Mouse (Mus musculus) hindbrain, embryonic 16.5 days (tissue): Measurements from ENCODE around the gene Gbp2b. TPM values are rescaled to one million over a fixed set of nuclear protein-coding genes. Genes with fewer than 3 reads are reported as not detected.
A peak's percentile ranks its signal among the peaks of the same experiment; 100 is the strongest.
"Not testable (repeated sequence)": the region's sequence is repeated elsewhere in the genome, so short reads cannot be mapped to it uniquely, and the experiment has no call there.

Experiments
- ATAC-seq: fragments of 200-750 bp; cut with Nextera tagmentation; 2 replicates; pipeline ENCODE4 v1.8.0; 2017; ENCODE audit warnings: moderate TSS enrichment, moderate library complexity
- H3K27ac ChIP-seq: fragments of 300-500 bp; sonication (generic); 2 replicates; pipeline ENCODE4 v1.5.1; 2014; ENCODE audit warnings: low read depth, mild to moderate bottlenecking, control low read depth, low read length, moderate library complexity
- H3K27me3 ChIP-seq: fragments of 300-500 bp; sonication (generic); replicated peaks from 2 replicates; pipeline ENCODE4 v1.6.1; 2014; ENCODE audit warnings: low read length; ENCODE audit not compliant: control insufficient read depth, insufficient read depth
- H3K36me3 ChIP-seq: fragments of 300-500 bp; sonication (generic); 2 replicates; pipeline ENCODE4 v1.6.1; 2014; ENCODE audit warnings: mild to moderate bottlenecking, low read length, moderate library complexity, mixed read lengths; ENCODE audit not compliant: control insufficient read depth, insufficient read depth
- H3K4me1 ChIP-seq: fragments of 300-500 bp; sonication (generic); 2 replicates; pipeline ENCODE4 v1.6.1; 2014; ENCODE audit warnings: low read depth, low read length; ENCODE audit not compliant: control insufficient read depth, insufficient read depth
- H3K4me2 ChIP-seq: fragments of 300-500 bp; sonication (generic); 2 replicates; pipeline ENCODE4 v1.6.1; 2014; ENCODE audit warnings: mild to moderate bottlenecking, low read length, control low read depth, moderate library complexity
- H3K4me3 ChIP-seq: fragments of 300-500 bp; sonication (generic); 2 replicates; pipeline ENCODE4 v1.5.1; 2014; ENCODE audit warnings: mild to moderate bottlenecking, low read length, control low read depth, moderate library complexity
- H3K9ac ChIP-seq: fragments of 300-500 bp; sonication (generic); 2 replicates; pipeline ENCODE4 v1.6.1; 2014; ENCODE audit warnings: low read depth, mild to moderate bottlenecking, control low read depth, low read length, moderate library complexity
- H3K9me3 ChIP-seq: fragments of 300-500 bp; sonication (generic); 2 replicates; pipeline ENCODE4 v1.6.1; 2014; ENCODE audit warnings: mild to moderate bottlenecking, low read length, moderate library complexity; ENCODE audit not compliant: control insufficient read depth
- WGBS: fragments of 180-500 bp; shearing (Covaris S2); extraction: QIAGEN DNeasy Blood & Tissue Kit; methylation state at CpG from one replicate; pipeline ENCODE4 v1.1.7; 2014; 5-methylcytosine and 5-hydroxymethylcytosine counted together
- polyA plus RNA-seq: library from polyadenylated mRNA; unstranded; fragments of >200 nt; fragmentation: Nextera tagmentation; extraction: Ambion mirVana; gene quantifications from 2 replicates; pipeline ENCODE4 v1.2.1, GENCODE M21; 2015

Gbp2b gene
- polyA plus RNA-seq, 1 experiment from 2014 or later, result 0.19 TPM

DNA sequence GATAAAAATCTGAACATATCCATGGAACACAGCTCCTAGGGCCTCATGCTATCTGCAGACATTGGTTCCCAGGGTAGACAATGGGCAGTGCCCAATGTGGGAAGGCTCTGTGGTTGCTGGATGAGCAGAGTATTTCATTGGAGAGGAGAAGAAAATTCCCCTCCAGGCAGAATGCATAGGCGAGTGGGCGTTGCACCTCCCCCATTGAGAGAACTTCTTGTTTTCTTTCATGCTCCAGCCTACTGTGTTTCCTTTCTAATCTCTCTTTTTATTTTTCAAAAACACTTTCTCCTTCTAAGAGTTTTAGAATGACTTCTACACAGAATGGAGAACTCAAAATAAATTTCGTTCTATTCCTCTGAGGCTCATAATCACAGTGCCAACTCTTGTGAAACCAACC, 24.0 kb downstream of the Gbp2b start:
- Histone ChIP-seq H3K27ac (no peak overlapping the region), H3K27me3 (no peaks in the 10 kb centered on the region), H3K4me2 (no peak overlapping the region), H3K9ac (no peak overlapping the region), H3K4me3 (no peak overlapping the region), H3K36me3 (no peaks in the 10 kb centered on the region), H3K9me3 (no peaks in the 10 kb centered on the region), H3K4me1 (no peaks in the 10 kb centered on the region; the same call in 1 of the 2 replicates)
- no peak for ATAC-seq
- 86% methylated on average over 3 of the region's 3 CpGs for WGBS

DNA sequence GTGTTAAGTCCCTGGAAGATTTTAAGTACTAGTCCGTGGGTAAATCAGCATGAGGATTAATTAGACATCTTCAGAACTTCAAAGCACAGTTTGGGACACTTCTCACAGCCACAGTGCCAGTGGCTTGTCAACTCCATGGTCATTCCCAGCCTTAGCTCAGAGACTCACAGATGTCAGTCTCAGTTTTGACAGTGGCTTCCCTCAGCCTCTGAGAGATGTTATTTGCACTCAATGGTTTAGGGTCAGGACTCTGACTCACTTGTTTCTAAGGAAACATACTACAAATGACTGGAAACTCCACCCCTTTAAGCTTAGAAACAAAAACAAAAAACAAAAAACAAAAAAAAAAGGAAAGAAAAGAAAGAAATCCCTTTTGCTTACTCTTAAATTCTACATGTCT, 25.0 kb downstream of the Gbp2b start:
- H3K9me3 ChIP-seq, result no peaks in the 10 kb centered on the region
- H3K9ac ChIP-seq, result no peak overlapping the region
- H3K4me3 ChIP-seq, result no peak overlapping the region
- no peak overlapping the region for H3K27ac ChIP-seq
- no peaks in the 10 kb centered on the region; the same call in 1 of the 2 replicates for H3K4me1 ChIP-seq
- WGBS, result 52% methylated on average over 1 of the region's 1 CpGs
- H3K36me3 ChIP-seq, result no peaks in the 10 kb centered on the region
- H3K4me2 ChIP-seq, result no peak overlapping the region
- no peaks in the 10 kb centered on the region for H3K27me3 ChIP-seq
- no peak for ATAC-seq

DNA sequence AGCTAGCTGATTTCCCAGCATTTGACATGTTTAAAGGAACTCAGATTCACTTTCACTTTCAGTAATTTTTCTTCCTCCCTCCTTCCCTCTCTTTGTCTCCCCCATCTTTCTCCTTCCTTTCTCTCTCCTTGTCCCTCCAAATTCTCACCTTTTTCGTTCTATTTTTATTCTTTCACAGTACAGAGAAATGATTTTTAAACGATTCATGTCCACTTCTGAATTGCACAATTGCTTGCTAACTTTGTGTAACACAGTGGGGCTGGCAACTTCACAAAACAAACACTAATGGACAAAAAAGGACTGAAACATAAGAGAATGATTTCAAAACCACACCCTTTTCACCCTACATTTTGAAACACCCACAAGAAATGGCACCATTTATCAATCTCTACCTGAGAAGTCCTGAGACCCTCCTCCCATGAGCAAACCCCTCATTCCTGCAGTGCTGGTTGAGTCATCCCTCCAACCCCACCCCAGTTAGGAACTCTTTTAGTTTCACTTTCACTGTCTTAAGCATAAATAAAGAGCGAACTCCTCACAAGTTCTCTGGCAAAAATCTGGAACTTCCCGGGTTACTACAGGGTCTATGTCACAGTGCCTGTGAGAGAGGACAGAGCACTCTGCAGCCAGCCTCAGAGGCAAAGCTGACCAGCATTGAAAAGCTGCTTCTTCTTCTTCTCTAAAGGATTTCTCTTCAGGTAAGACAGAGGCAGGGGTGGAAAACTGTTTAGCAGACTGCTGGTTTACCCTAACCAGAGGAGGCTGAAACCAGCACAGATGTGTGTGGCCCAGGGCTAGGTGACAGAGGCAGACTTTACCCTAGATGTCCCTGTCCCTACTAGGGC, 25.7 kb downstream of the Gbp2b start, which contains the start of gene Gbp2:
Gene Gbp2 (plus strand): TSS at position 492 of the 845 bp plus-strand sequence.
- H3K27me3 ChIP-seq, result no peaks in the 10 kb centered on the region
- no peaks in the 10 kb centered on the region; the same call in 1 of the 2 replicates for H3K4me1 ChIP-seq
- H3K4me2 ChIP-seq, result peak within 1 kb of the TSS; percentile 37
- no peaks in the 10 kb centered on the region for H3K36me3 ChIP-seq
- 73% methylated on average over 4 of the region's 4 CpGs for WGBS
- H3K4me3 ChIP-seq, result no peak within 1 kb of the TSS
- no peak for ATAC-seq
- H3K27ac ChIP-seq, result no peak within 1 kb of the TSS
- H3K9me3 ChIP-seq, result no peaks in the 10 kb centered on the region
- no peak within 1 kb of the TSS for H3K9ac ChIP-seq

DNA sequence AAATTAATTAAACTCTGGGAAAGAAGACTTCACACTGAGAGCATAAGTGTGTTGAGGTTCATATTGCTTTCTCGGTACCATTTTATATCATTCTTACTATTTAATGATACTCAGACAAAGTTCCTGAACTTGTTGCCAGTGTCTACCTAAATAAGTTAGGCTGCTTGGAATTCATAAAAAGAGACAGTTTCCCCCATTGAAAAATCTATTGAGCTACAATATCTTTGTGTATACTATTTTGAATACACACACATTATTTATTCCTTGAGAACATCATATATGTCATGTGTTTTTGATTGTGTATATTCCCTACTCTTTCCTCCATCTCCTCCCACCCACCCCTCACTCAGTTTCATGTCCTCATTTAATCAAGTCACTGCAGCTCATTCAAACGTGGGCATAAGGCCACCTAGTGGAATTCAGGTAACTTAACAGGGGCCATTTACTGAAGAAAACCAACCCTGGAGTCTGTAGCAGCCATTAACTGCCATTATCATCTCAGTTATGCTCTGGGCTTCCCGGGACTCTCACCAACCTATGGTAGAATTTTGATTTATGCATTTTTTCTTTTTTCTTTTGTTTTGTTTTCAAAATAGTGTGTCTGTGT, 26.4 kb downstream of the Gbp2b start:
- WGBS, result 57% methylated on average over 3 of the region's 3 CpGs
- no peak for ATAC-seq
- Histone ChIP-seq H3K27ac (no peak overlapping the region), H3K4me2 (no peak overlapping the region; the same call in none of the 2 replicates), H3K36me3 (no peaks in the 10 kb centered on the region), H3K4me3 (no peak overlapping the region), H3K9ac (no peak overlapping the region), H3K27me3 (no peaks in the 10 kb centered on the region), H3K4me1 (no peaks in the 10 kb centered on the region; the same call in 1 of the 2 replicates), H3K9me3 (no peaks in the 10 kb centered on the region)

DNA sequence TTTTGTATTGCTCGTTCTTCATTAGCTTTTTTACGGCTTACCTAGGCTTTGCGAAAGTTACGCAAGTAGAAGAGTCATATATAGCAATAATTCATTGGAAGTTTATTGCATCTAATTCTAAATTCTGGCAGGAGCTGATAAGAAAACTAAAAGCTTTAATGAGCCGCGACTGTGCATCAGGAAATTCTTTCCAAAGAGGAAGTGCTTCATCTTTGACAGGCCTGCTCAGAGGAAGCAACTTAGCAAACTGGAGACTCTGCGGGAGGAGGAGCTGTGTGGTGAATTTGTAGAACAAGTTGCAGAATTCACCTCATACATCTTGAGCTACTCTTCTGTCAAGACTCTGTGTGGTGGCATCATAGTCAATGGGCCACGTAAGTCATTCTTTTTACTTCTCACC, 35.7 kb downstream of the Gbp2b start:
- no peak for ATAC-seq

DNA sequence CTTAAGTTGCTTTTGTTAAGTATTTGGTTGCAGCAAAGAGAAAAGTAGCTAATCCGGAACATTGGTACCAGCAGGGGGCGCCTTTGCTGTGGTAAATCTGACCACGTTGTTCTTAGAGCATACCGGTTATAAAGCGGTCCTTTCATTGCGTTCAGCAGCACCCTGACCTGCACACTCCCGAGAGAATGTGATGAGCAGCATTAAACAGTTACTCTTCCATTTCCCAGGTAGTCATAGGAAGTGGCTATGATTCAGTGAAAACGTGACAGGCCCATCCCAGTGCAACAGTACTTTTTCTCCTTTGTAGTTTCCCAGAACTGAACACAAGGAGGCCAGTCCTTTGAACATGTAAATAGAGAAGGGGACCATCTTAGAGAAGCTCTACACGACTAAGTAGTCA, 45.6 kb downstream of the Gbp2b start:
- Histone ChIP-seq H3K27me3 (no peaks in the 10 kb centered on the region), H3K4me2 (no peak overlapping the region), H3K27ac (no peak overlapping the region), H3K9ac (no peak overlapping the region), H3K4me1 (no peaks in the 10 kb centered on the region), H3K9me3 (no peaks in the 10 kb centered on the region), H3K36me3 (no peaks in the 10 kb centered on the region), H3K4me3 (no peak overlapping the region)
- 5% methylated on average over 9 of the region's 9 CpGs for WGBS
- ATAC-seq, result no peak

More for the DNA sequence above, 35.7 kb downstream of the Gbp2b start:
- no peak overlapping the region for H3K9ac ChIP-seq
- no peaks in the 10 kb centered on the region for H3K4me1 ChIP-seq
- no peaks in the 10 kb centered on the region for H3K36me3 ChIP-seq
- H3K27ac ChIP-seq, result no peak overlapping the region
- 91% methylated on average over 8 of the region's 8 CpGs for WGBS
- H3K4me2 ChIP-seq, result no peak overlapping the region
- no peaks in the 10 kb centered on the region for H3K27me3 ChIP-seq
- H3K9me3 ChIP-seq, result no peaks in the 10 kb centered on the region
- no peak overlapping the region for H3K4me3 ChIP-seq

DNA sequence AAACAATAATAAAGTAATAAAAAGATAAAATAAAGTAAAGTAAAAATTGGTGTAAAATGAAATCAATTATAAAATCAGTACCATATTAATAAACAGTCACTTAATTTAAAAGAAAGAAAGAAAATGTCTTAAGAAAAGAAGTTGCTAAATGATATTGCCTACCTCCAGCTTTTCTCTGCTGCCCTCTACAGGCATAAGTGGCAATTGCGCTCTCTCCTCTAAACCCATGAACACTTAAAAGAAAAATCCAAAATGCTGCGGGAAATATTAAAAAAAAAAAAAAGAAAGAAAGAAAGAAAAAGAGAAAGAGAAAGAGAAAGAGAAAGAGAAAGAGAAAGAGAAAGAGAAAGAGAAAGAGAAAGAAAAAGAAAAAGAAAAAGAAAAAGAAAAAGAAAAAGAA, 51.3 kb downstream of the Gbp2b start:
- H3K27ac ChIP-seq, H3K4me2 ChIP-seq, H3K36me3 ChIP-seq, H3K4me1 ChIP-seq, H3K9ac ChIP-seq, H3K9me3 ChIP-seq, H3K4me3 ChIP-seq, ATAC-seq, H3K27me3 ChIP-seq: not testable (repeated sequence)
- 22% methylated on average over 2 of the region's 2 CpGs for WGBS

DNA sequence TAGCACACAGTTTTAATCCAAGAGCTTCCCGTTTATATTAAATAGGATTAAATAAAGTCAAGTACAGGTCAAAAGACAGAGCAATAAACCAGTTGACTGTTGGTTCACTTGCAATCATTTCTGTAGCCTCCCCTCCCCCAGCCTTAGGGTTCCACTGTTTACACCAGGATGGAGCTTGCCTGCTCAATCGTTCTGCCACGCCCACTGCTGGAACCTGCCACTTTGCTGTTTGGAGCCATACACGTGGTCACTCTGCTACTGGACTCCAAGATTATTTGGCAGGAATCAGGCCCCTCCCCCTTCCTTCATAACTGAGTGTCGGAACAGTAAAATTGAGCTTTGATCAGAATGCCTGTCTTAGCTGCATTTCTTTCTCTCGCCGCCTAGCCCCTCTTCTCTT, 53.2 kb downstream of the Gbp2b start:
- not testable (repeated sequence) for H3K27me3 ChIP-seq, H3K27ac ChIP-seq, H3K4me3 ChIP-seq, H3K9ac ChIP-seq, ATAC-seq, H3K4me1 ChIP-seq, H3K36me3 ChIP-seq, H3K4me2 ChIP-seq, H3K9me3 ChIP-seq
- 69% methylated on average over 7 of the region's 7 CpGs for WGBS

DNA sequence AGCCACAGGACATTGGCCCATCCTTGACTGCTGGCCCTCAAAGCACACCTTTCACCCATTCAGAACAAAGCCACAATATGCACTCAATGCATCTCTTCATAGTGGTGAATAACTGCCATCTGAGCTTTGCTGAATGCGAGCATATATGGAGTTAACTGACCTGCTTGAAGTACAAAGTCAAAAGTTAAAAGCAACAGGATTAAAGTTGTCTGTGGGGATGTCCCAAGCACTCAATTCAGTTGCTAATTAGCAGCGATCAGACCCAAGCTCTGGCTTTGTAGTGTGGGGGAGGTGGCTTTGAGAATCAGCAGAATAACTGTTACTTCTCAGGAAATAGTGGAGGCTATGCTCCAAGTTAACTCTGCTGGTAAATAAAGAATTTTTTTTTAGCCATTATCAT, 55.6 kb downstream of the Gbp2b start:
- H3K9me3 ChIP-seq, result no peaks in the 10 kb centered on the region
- no peak for ATAC-seq
- no peak overlapping the region for H3K27ac ChIP-seq
- H3K36me3 ChIP-seq, result no peaks in the 10 kb centered on the region
- no peak overlapping the region for H3K9ac ChIP-seq
- no peak overlapping the region for H3K4me3 ChIP-seq
- 40% methylated on average over 2 of the region's 2 CpGs for WGBS
- no peaks in the 10 kb centered on the region for H3K27me3 ChIP-seq
- no peak overlapping the region for H3K4me2 ChIP-seq
- H3K4me1 ChIP-seq, result no peaks in the 10 kb centered on the region
